Mouse (Mus musculus) ZHBTc4 (cell line): ENCODE results near the gene Rhod.
"Not testable (repeated sequence)": the region's sequence is repeated elsewhere in the genome, so short reads cannot be mapped to it uniquely, and the experiment has no call there.

Source experiments
- DNase-seq: peaks from one replicate; pipeline ENCODE4 v3.0.0-alpha.2; 2011; ENCODE audit warnings: low read depth, low spot score

The Rhod gene

DNA sequence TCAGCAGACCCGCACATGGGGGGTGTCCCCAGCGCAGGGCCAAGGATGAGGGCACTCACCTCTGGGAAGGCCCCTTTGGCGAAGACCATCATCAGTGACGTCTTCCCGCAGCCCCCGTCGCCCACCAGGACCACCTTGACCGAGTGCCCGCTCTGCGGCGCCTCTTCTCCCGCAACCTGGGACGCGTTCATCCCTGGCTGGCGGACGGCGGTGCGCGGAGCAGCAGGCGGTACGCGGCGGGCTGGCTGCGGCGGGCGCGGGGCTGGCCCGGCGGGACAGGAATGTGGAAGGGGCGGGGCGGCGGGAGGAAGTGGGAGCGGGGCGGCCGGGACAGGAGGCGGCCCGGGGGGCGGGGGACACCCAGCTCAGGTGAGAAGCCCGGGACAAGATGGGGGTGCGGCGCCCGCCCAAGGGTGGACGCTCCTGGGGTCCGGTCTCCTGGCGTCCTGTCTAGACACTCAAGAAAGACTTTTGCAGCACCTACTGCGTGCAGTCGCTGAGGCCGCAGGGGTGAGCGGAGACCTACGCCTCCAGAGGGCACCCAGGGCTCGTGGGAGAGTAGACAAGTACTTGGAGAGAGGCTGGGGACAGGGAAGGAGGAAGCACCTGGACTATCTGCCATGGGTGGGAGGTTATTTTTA, at the start of gene Rhod:
Gene Rhod (minus strand): TSS at position 272 of the 641 bp plus-strand sequence.
- DNase-seq: peak; percentile 78

DNA sequence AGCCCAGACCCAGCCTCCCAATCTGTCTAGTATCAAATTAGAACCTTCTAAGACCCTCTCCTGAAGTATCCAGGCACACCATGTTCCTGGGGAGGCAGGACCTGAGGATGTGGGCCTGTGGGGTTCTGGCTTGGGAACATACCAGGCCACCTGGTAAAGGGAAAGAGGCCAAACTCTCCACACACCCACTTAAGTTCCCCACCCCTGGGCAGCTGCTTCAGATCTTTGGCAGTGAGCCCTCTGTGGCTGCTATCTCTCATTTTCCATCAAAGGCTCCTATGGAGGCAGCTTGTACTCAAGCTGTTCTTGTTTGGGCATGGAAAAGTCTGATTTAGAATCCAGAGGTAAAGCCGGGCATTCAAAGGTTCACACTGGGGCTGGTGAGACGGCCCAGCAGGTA, 48.6 kb upstream of the Rhod start:
- no peak for DNase-seq

DNA sequence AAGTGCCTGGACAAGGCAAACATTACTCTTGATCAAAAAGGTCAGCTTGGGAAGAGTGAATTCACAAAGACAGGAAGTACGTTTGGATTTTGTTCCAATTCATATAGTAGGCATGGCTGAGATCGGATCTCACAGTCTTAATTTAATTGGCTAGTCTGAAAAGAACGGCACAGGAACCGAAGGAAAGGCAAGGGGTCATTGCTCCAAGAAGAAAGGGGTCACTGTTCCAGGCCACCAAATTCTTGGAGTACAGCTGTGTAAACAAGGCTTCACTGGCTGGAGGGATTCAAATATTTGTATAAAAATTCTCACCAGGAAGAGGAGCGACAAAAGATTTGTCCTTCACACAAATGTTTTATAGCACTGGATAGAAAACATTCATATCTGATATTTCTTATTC, 45.8 kb upstream of the Rhod start:
- no peak for DNase-seq

DNA sequence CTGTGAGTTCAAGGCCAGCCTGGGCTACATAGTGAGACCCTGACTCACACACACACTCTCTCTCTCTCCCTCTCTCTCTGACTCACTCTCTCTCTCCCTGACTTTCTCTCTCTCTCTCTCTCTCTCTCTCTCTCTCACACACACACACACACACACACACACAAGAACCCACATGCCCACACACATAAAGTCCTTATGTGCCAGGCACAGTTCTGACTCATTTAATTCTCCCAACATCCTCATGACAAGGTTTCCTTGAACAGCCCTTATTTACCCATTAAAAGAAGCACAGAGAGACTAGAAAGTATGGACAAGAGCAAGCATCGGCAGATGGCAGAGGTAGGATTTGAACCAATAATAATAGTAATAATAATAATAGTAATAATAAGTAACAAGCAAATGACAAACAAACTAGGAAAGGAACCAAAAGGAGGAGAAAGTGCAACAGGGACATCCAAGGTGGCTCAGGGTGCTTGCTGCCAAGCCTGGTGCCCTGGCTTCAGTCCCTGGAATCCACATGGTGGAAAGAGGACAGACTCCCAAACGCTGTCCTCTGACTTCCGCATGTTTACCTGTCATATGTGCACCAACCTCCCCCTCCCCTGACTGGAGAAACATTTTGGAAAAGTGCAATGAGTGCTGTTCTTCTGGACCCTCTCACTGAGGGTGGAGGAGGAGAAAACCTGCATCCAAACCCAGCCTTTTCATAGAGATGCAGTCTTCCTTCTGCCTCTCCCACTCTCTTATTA, 43.1 kb upstream of the Rhod start:
- DNase-seq: no peak

DNA sequence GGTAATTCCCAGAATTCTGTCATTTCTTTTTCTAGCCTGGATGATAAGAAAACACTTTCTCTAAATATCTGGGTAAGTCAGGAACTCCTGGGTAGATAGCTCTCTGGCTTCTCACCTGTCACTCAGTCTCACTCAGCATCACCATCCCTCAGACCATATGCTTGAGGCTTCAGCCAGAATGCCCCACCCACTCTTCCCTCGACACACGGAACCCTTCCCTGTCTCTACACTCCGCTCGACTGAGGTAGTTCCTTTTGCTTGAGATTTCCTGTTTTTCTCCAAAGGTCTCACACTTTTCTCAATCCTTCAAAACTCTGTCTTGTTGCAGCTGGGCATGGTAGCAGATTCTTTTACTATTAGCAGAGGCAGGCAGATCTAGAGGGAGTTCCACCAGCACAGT, 42.1 kb upstream of the Rhod start:
- no peak for DNase-seq

DNA sequence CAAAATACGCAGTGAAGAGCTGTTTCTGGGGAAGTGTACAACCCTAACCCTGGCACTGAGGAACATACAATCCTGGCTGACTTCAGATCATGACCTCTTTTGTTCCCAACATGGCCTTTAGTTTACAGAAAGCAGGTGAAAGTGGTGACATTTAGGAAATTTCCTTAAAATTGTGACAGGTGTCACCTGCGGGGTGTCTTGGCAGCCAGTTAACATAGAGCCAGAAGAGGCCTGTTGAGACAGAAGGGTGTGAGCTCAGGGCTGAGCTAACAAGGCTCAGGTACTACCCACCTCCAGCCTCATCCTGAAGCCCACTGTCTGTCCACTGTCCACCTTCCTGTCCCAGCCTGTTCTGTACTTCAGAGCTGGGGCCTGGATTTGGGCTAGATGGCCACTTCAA, 40.8 kb upstream of the Rhod start:
- DNase-seq: no peak

DNA sequence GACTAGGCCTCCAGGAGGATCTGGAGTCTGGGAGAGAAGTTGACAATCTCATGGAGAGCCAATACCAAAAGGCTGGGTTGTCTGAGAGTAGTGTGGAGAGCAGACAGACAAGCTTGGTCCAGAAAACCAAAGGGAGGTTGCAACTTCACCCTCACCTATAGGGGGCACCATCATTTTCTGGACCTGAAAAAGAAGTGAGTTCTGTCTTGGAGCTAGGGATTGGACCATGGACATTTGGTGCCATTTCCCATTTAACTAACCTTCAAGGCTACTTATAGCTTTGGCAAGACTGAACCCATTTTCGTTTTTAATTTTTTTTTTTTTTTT, 38.9 kb upstream of the Rhod start:
- peak; percentile 78 for DNase-seq

DNA sequence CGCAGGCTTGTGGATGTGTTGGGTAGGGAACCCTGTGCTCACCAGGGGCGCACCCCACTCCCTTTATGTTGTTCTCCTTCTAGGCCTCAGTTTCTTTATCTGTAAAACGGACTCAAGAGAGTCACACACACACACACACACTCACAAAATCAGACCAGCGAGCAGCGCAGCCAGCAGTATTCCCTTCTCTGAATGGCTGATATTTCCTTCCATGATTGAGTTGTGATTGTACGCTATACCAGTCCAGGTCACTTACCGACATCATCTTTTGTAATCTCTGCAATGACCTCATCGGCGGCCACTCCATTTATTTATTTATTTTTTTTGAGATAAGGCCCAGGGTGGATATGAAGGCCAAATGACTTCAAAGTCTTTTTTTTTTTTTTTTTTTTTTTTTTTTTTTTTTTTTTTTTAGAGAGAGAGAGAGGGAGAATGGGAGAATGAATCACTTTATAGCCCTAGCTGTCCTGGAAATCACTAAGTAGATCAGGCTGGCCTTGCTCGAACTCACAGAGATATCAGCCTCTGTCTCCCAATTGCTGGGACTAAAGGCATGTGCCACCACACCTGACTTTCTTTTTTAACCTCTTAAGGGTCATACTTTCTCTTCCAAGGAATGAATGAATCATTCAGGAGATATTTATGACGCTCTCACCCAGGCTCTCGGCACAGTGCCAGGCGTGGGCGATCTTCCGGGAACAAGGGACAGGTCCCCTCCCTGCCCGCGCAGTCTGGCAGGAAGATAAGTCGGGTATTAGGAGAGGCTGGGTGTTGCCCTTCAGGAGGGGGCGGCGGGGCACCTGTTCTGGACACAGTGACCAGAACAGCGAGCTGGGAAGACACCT, 38.3 kb upstream of the Rhod start, which contains the start of gene Syt12:
Gene Syt12 (minus strand): TSS at position 103 of the 845 bp plus-strand sequence.
- DNase-seq: no peak

DNA sequence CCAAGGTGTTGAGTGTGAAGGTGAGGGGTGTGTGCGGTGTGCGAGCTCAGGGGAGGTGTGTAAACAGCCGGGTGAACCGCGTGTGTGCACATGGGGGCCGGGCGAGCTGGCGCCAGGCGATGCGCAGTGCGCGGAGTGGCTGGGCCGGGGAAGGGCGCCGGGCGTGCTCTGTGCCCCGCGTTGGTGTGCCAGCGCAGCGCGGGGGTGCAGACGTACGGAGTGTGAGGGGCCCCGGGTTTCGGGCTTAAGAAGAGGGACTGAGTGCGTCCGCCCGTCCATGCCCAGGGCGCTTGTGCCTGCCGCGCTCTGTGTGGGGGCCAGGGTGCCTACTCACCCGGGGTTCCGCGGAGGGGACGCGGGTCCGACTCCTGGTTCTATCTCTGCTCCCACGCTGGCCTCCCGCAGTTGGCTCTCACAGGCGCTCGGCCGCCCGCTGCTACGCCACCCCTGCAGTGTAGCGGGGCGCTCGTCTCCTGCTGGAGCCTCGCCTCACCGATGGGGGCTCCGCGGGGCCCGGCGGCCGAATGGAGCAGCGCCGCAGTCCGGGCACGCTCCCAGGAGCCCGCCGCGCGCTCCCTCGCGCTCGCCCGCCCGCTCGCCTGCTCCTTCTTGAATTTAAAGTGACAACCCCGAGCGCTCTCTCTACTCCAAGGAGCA, 37.5 kb upstream of the Rhod start:
- peak; percentile 61 for DNase-seq

DNA sequence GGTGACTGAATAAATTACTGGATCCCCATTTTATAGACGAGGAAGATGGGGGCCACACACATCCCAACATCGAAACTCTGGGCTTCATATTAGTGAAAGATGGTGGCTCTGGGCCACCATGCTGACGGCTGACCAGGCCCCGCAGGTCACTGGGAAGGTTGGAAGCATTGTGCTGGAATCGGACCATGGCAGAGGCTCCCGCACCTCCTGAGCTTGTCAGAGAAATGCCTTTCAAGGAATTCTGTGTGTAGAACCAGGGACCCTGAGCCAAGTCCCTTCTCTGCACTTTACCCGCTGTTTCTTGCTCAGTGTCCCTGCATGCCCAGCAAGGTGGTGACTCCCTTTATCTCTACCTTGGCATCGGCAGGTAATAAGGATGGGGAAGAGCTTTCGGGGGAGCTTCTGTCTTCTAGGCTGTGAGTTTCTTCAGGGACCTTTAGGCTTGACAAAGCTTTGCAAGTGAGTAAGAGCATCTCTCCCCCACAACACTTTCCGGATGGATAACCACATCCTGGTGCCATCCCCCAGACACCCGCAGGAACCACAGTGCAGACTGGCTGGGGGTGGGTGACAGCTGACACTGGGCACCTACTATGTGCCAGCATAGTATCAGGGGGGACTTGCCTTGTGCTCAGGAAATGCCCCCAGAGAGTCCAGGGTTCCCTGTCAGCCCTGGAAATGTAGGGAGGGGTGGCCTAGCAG, 36.1 kb upstream of the Rhod start:
- no peak for DNase-seq

DNA sequence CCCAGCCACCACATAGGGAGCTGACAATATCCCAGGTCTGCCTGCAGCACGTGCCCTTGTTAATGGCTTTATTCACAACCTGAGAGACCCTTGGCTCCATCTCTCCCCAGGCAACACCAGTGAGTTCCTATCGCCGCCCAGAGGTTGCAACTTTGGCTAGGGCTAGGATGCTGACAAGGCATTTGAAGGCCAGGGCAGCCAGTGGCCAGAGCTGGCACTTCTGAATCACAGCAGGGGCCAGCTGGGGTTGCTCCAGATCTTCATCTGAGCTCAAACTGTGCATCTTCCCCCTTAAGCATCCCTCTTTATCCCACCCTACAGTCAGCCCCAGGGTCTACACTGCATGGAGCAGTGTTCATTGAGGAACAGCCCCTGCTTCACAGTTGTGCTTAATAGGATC, 35.5 kb upstream of the Rhod start:
- DNase-seq: no peak

DNA sequence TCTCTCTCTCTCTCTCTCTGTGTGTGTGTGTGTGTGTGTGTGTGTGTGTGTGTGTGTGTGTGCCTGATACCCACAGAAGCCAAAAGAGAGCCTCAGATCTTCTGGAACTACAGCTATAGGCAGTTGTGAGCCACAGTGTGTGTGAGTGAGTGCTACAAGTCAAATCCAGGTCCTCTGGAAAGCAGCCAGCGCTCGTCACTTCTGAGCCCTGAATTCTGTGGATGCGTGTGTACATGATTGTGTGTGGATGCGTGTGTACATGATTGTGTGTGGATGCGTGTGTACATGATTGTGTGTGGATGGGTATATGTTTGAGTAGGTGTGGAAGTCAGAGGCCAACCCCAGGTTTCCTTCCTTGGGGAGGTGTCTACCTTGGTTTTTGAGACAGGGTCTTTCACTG, 34.3 kb upstream of the Rhod start:
- no peak for DNase-seq

DNA sequence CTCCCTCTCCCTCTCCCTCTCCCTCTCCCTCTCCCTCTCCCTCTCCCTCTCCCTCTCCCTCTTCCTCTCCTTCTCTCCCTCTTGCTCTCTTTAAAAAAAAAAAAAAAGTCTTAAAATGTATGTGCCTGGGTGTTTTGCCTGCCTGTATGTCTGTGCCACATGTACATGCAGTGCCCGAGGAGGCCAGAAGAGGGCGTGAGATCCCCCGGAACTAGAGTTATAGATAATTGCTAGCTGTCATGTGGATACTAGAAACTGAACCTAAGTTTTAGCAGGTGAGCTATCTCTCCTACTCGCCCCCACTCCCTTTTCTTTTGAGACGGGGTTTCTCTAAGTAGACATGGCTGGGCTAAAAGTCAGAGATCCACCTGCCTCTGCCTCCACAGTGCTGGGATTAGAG, 29.1 kb upstream of the Rhod start:
- peak; percentile 61 for DNase-seq

DNA sequence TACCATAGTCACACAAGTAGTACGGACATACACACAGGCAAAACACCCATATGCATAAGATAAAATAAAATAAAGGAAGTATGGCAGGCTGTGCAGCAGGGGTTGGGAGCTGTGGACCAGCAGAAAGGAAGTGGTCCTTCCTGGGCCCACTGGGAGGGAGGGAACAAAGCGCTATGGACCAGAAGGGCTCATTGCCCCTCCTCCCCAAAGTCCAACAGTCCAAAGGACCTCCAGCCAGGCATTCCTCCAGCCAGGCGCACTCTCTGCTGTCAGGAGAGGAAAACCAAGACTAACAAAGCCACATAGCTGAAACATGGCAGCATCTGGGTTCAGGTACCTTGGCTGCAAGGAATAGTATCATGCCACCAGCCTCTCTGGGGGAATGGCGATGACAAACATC, 25.4 kb upstream of the Rhod start:
- DNase-seq: no peak

DNA sequence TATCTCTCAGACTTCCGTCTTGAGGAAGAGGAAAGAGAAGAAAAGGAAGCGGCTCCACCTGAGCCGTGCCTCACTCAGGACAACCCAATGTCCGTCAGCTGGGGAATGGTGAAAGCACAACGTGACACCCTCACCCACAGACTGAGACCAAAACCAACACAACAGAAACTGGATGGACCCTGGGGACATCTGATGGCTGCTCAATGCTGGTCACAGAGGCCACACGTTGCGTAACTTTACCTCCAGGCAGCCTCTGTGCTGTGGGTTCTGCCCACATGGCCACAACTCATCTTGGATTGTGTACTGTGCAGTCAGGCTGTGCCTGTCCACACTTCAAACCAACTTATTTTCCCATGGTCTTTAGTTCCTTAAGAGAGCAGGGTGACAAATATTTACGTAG, 22.7 kb upstream of the Rhod start:
- no peak for DNase-seq

DNA sequence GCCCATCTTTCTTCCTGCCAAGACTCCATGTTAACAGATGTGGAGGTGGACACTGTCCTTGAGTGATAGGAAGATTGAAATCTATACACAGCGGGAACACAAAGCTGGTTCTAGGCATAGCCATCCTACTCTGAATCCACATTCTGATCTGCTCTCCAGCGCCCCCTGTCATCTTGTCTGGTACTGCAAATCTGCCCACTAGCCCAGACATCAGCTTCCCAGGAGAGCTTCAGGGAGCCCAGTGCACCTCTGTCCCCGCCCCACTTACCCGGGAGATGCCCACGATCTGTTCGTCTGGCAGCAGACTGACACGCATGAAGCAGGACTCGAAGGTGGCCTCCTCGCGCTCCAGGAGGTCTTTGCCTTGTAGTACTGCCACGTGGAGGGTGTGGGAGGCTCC, 17.0 kb upstream of the Rhod start:
- DNase-seq: peak; percentile 80

DNA sequence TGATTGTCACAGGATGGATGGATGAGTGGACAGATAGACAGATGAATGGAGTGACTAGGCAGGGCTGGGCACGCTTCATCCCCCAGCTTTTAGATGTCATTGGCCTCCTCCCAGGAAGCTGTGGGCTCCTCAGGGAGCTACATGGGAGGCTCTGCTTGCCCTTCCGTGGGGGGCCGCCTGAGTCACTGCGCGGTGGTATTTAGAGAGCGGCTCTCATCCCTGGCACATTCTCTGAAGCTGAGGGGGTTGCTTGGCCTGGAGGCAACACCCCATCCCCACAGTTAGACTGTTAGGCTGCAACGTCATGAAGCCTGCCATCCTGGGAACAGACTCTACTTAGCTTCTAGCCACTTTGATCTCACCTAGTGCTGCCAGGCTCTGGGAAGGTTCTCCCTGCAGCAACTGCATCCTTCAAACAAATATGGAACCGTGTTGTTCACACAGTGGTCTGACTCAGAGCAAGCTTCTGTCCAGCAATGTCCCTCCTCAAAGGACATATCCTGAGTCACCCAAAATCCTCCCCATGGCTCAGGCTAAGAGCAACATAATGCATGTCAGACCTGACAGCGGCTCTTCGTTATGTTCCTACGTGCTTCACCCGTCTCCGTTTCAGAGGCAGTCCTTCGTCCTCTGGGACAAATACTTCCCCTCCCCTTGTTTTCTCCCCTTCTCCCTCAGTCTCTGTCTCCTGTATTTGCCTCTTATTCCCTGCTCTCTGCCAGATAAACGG, 16.0 kb upstream of the Rhod start:
- DNase-seq: no peak

DNA sequence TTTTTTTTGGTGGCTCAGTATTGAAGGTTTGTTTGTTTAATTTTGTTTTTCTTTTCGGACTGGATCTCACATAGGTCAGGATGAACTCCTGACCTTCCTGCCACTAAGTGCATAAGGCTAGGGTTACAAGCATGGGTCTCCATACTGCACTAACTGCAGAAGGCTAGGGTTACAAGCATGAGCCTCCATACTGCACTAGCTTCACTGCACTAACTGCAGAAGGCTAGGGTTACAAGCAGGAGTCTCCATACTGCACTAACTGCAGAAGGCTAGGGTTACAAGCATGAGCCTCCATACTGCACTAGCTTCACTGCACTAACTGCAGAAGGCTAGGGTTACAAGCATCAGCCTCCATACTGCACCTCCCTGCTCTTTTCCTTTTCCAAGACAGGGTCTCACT, 14.8 kb upstream of the Rhod start:
- DNase-seq: not testable (repeated sequence)

DNA sequence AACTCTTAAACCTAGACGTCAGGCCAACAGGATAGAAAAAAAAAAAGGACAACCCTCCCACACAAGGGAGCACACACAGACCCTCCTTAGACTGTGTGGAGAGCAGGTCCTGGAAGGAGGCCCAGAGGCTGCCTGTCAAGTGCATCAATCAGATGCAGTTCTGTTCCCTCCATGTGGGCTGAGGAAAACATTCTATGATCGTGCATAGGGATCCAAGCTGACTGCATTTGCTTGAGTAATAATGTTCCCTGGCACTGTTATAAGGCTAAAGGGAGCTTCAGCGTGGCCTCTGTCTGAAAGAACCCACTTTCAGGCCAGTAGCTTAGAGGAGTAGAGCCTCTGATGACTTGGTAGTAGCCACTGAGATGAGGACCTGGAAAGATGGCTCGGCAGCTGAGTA, 13.3 kb upstream of the Rhod start:
- no peak for DNase-seq

DNA sequence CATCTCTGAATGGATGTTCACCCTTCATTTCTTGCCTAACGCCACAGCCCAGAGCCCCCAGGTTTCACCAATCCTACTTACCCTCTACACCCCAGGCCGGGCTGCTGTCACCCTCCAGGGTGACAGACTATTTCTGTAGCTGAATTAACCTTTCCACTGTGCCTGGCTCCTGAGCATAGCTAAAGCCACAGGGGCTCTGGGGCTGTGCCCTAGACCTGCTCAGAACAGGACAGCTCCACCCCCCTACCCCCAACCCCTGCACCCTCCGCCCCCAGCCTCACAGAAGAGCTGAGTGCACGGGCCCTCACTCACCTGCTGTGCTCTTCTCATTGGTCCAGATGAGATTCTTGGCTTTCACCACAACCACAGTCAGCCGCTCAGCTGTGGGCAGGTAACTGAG, 12.7 kb upstream of the Rhod start:
- DNase-seq: peak; percentile 44

DNA sequence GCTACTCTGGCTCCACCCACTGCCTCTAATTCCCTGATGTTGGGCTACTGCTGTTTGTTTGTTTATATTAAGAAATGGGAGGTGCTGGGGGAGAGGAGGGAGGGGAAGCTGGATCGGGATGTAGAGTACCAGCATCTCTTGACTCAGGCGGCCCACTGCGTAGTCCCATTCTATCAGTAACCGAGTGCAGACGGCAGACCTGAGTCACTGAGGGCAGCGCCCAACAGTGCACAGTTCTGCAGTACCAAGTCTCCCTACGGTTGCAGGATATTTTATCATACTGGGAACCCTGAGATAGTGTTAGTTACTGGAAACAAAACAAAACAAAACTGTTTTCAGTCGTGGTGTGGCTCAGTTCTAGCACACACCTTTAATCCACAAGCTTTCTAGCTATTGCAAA, 11.9 kb upstream of the Rhod start:
- no peak for DNase-seq
